Mouse (Mus musculus): Measurements from ENCODE around the gene Ss18l1.

GRCm38 (mm10) chr2:180084565-180084964 is 42.3 kb downstream of the Ss18l1 start:
- TF ChIP-seq CTCF (IDR thresholded peaks at IDR 0.05; ENCODE audit: extremely low read depth, insufficient read depth, low read length) (no peak), POLR2A (IDR thresholded peaks at IDR 0.05; ENCODE audit: extremely low read depth, insufficient read depth, low read length) (no peak)
